Comparison of ENCODE assay signal across 9 mouse cellular contexts in genomic region chr5:77581106-77581638, GRCm38 (mm10).
DNase-seq lines count a peak whose midpoint lies in the region; ATAC-seq and TF ChIP-seq lines count a peak whose summit lies in the region.
"Had no signal": no experiment of that assay in that cellular context is flagged by ENCODE, and none has a peak within 500 bp of the region (broad histone marks: within the 10 kb centered on the region; RNA-seq: fewer than 3 reads in every experiment).

No protein-coding gene starts in this region.

- H3K36me3 ChIP-seq in midbrain, embryonic 14.5 days (ENCODE audit: control insufficient read depth, insufficient read depth, low read length), result no peaks in the 10 kb centered on the region
- H3K36me3 ChIP-seq: G1E had no signal

- H3K9ac ChIP-seq in midbrain, embryonic 14.5 days (replicated peaks; ENCODE audit: low read length), result no peak overlapping the region

- no peaks in the 10 kb centered on the region for H3K9me3 ChIP-seq in midbrain, embryonic 14.5 days (ENCODE audit: control insufficient read depth, low read length)

- TF ChIP-seq CTCF in gastrocnemius, adult 2 months (IDR thresholded peaks at IDR 0.05), result no peak

- 33% methylated on average over 6 of the region's 6 CpGs for WGBS in midbrain, embryonic 14.5 days

- no peak overlapping the region for H3K27ac ChIP-seq in gastrocnemius, adult 2 months
- H3K27ac ChIP-seq in midbrain, embryonic 14.5 days (replicated peaks; ENCODE audit: low read depth, low read length), result peak overlapping the region; percentile 39

- ATAC-seq in midbrain, embryonic 14.5 days (ENCODE audit: low FRiP score, low TSS enrichment), result peak; percentile 44; the same call in 1 of the 2 replicates

- peak; percentile 14 for DNase-seq in gastrocnemius, adult 2 months
- DNase-seq in gastrocnemius, postnatal 36 days, result no peak
- DNase-seq in adrenal gland, postnatal 36 days, result peak; percentile 13 to 18
- DNase-seq in heart, adult 18-20 months, result peak; percentile 51 to 55
- DNase-seq in kidney, postnatal 14 days, result peak; percentile 10
- peak; percentile 79 for DNase-seq in midbrain, embryonic 14.5 days
- DNase-seq in thymus, postnatal 10 days (ENCODE audit: low spot score in 2 of 2), result no peak
- DNase-seq in c-Kit-positive CD71-positive TER-119-positive erythroid progenitor cells, embryonic 14.5 days (ENCODE audit: low spot score), result no peak

- intact Hi-C loops in gastrocnemius, adult 2 months (cut with DNase I), result no loop called here
- intact Hi-C loops in gastrocnemius, postnatal 36 days (cut with DNase I), result no loop called here

- no peaks in the 10 kb centered on the region for H3K27me3 ChIP-seq in midbrain, embryonic 14.5 days (ENCODE audit: control insufficient read depth, insufficient read depth, low read length)

- H3K4me2 ChIP-seq in midbrain, embryonic 14.5 days (ENCODE audit: low read length), result no peak overlapping the region

- no peak overlapping the region for H3K4me3 ChIP-seq in gastrocnemius, adult 2 months
- H3K4me3 ChIP-seq in midbrain, embryonic 14.5 days (replicated peaks; ENCODE audit: low read depth, low read length), result no peak overlapping the region

- H3K4me1 ChIP-seq in midbrain, embryonic 14.5 days (ENCODE audit: control insufficient read depth, insufficient read depth, low read length), result peaks cover 13% of the 10 kb centered on the region

Comparison
In these comparisons a context has a peak if more than half of its experiments do, and no peak if none do; other contexts are left out.
1. DNase-seq: peak in gastrocnemius, adult 2 months (single experiment), adrenal gland, postnatal 36 days (2 of 2), heart, adult 18-20 months (2 of 2), kidney, postnatal 14 days (single experiment) and midbrain, embryonic 14.5 days (single experiment); none in gastrocnemius, postnatal 36 days (0 of 2), thymus, postnatal 10 days (0 of 2) and c-Kit-positive CD71-positive TER-119-positive erythroid progenitor cells, embryonic 14.5 days (single experiment).